Mouse (Mus musculus): ENCODE measurements around the gene Hsd17b11.

- TF ChIP-seq POLR2A (IDR thresholded peaks at IDR 0.05; ENCODE audit: extremely low read depth, insufficient read depth, low read length): no peak
- no peak for TF ChIP-seq CTCF (IDR thresholded peaks at IDR 0.05; ENCODE audit: extremely low read depth, insufficient read depth, low read length)
Observed at GRCm38 (mm10) chr5:103954638-103955037, 67.1 kb downstream of the Hsd17b11 start.
